Mouse (Mus musculus) brain, embryonic 14.5 days (tissue): Measurements from ENCODE around the gene Ly75.

Source experiments
- CTCF ChIP-seq: fragments of 200-500 bp; IDR thresholded peaks from 2 replicates; pipeline ENCODE4 v1.5.1; 2012; ENCODE audit warnings: inconsistent platforms, mild to moderate bottlenecking, moderate library complexity, borderline replicate concordance; ENCODE audit not compliant: insufficient read depth, insufficient read length; ENCODE audit errors: extremely low read depth
- POLR2A ChIP-seq: fragments of 200-500 bp; IDR thresholded peaks from 2 replicates; pipeline ENCODE4 v1.6.1; 2012; ENCODE audit warnings: mild to moderate bottlenecking, inconsistent platforms, borderline replicate concordance; ENCODE audit not compliant: poor library complexity, insufficient read depth, insufficient read length, severe bottlenecking; ENCODE audit errors: extremely low read depth

DNA sequence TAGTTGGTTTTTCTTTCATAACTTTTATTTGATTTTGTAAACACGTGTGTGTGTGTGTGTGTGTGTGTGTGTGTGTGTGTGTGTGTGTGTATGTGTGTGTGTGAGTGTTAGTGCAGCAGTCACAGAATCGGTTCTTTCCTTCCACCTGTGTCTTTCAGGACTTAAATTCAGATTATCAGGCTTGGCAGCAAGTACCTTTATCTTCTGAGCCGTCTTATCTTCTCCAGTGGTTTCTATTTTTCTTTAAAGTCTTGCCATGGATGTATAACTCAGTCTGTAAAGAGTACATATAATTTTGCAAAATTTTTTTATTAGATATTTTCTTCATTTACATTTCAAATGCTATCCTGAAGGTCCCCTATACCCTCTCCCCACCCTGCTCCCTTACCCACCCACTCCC, 4.3 kb upstream of the Ly75 start:
- TF ChIP-seq CTCF (no peak), POLR2A (no peak)
